Mouse (Mus musculus): ENCODE data around the gene Gm49416. TPM values are rescaled to one million over a fixed set of nuclear protein-coding genes. Genes with fewer than 3 reads are reported as not detected.
A peak's percentile ranks its signal among the peaks of the same experiment; 100 is the strongest.
"Not testable (repeated sequence)": the region's sequence is repeated elsewhere in the genome, so short reads cannot be mapped to it uniquely, and the experiment has no call there.

Gm49416 gene
- 1 to 10 TPM; 4.2 to 5.8 TPM for total RNA-seq (2021)

GRCm38 (mm10) chr19:8888511-8889385 is at the start of gene Gm49416, which contains the start of gene 1810009A15Rik:
Gm49416 (plus strand) TSS chr19:8888926.
1810009A15Rik (plus strand) TSS chr19:8888853.
- intact Hi-C loops (cut with DNase I): no loop called here
- peak; percentile 97 for DNase-seq

GRCm38 (mm10) chr19:8839103-8839907 is 49.4 kb upstream of the Gm49416 start, which contains the start of gene Gng3:
Gng3 (minus strand) TSS chr19:8839194.
- intact Hi-C loops (cut with DNase I): loop anchor here (10.0 kb wide), 1 partner anchor 105 kb away; the partner anchor contains the start of gene Mta2
- peak; percentile 87 for DNase-seq

DNA sequence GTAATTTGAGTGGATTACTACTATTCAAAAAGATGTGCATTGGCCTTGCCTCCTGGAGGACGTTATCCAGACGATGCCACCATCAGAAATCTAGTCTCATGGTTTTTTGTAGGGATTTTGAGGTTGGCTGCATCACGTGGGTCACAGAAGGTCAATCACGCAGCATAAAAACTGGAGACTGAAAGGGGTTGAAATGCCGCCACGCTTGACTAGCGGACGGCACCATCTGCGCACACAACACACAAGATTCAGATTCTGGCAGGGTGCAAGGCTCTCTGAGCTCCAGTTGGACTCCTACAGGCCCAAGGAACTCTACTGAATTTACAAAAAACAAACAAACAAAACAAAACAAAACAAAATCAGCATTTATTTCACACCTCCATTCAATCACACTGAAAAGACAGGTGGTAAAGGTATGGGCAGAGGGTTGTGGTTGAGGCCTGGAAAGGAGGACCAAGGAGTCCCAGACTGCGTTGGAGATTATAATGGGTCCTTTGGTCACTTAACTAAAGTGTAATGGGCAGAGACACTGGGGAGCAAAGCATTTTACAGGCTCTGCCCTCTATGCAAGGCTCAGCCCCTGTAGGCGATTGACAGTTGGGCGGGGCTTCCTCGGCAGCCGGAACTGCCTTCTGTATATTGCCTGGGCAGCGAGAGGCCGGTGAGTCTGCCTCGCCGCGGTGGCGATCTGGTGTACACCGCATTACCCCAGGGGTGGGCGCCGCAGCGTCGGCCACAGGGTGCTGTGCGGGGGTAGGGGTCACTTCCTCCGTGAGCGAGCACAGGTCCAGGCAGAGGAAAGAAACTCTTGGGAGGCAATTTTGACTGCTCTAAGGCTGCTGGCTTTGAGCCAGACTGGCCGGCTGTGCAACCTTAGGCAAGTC is 48.6 kb upstream of the Gm49416 start:
- intact Hi-C loops (cut with DNase I): loop anchor here (10.0 kb wide), 1 partner anchor 105 kb away; the partner anchor contains the start of gene Mta2
- peak; percentile 73 for DNase-seq

DNA sequence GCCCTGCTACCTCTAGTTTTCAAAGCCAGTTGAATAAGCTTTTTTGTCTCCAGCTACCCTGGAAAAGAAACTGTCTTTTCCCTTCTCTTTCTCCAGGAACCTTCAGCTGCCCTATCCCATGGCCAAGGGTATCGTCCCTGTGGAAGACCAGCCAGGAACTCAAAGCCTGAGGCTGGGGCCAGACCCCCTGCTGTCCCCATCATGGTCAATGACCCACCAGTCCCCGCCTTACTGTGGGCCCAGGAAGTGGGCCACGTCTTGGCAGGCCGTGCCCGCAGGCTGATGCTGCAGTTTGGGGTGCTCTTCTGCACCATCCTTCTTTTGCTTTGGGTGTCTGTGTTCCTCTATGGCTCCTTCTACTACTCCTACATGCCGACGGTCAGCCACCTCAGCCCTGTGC is 47.7 kb upstream of the Gm49416 start:
- intact Hi-C loops (cut with DNase I): no loop called here

DNA sequence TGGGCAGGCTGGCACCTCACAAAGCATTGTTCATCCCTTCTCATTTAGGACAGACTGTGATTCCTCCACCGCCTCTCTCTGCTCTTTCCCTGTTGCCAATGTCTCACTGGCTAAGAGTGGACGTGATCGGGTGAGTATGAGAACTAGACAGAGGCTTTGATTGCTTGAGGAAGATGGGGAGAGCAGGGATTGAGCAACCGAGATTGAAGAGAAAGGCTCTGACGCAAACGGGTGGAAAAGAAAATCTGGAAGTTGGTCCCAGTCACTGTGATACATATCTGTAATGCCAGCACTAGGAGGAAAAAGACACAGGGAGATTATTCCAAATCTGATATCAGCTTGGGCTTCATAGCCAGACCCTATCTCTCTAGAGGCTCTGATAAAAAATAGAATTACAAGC is 45.8 kb upstream of the Gm49416 start:
- no peak for DNase-seq
- intact Hi-C loops (cut with DNase I): no loop called here

More for the DNA sequence above, 47.7 kb upstream of the Gm49416 start:
- peak; percentile 25 for DNase-seq

GRCm38 (mm10) chr19:8844371-8845129 is 44.2 kb upstream of the Gm49416 start:
- intact Hi-C loops (cut with DNase I): no loop called here
- DNase-seq: peak; percentile 80

GRCm38 (mm10) chr19:8848356-8848755 is 40.4 kb upstream of the Gm49416 start:
- intact Hi-C loops (cut with DNase I): no loop called here
- DNase-seq: no peak

DNA sequence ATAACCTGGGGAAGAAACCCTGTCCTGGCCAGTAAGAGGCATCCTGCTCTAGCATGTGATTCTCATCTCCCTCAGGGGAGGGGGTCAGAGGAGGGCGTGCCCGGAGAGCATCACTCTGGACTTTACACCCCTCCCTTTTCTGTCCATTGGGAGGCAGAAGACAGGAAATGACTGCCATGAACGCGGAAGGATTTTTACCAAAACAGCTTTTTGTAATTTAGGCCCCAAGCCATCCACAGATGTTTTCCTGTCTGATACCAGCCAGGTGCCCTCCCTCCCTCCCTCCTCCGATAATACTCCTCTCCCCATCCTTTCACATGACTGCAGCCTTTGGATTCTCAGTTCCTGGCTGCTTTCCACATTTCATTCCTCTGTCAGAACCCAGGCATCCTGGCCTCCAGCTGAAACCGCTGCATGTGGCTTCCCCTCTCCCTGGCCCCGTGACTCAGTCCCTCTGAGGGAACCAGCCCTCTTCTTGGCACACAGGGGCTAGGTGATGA is 38.3 kb upstream of the Gm49416 start, which contains the start of gene Lrrn4cl:
TSS of gene Lrrn4cl (plus strand) at position 367 of the 500 bp plus-strand sequence.
- intact Hi-C loops (cut with DNase I): no loop called here
- DNase-seq: peak; percentile 30

GRCm38 (mm10) chr19:8851639-8852038 is 37.1 kb upstream of the Gm49416 start:
- DNase-seq: no peak
- intact Hi-C loops (cut with DNase I): no loop called here

GRCm38 (mm10) chr19:8852236-8852928 is 36.3 kb upstream of the Gm49416 start:
- DNase-seq: no peak
- intact Hi-C loops (cut with DNase I): no loop called here

DNA sequence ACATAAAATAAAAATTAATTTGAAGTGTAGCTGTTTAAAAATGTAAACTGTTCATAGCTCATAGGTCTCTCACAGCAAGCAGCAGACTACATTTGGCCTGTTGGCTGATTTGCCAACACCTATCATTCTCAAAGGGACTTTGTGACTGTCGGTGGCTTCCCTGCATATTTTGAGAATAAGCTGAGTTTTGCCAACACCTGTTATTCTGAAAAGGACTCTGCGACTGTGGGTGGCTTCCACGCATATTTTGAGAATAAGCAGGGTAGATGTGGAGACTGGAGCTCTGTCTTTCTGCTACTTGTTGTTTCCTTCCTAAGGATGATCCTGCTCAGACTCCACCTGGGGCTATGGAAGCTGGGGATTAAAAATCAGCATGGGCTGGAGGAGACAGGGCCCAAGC is 35.6 kb upstream of the Gm49416 start:
- intact Hi-C loops (cut with DNase I): no loop called here
- no peak for DNase-seq

GRCm38 (mm10) chr19:8857689-8858088 is 31.0 kb upstream of the Gm49416 start:
- peak; percentile 46 for DNase-seq
- intact Hi-C loops (cut with DNase I): loop anchor here (2.0 kb wide), 1 partner anchor 253 kb away; no protein-coding TSS in a partner anchor

DNA sequence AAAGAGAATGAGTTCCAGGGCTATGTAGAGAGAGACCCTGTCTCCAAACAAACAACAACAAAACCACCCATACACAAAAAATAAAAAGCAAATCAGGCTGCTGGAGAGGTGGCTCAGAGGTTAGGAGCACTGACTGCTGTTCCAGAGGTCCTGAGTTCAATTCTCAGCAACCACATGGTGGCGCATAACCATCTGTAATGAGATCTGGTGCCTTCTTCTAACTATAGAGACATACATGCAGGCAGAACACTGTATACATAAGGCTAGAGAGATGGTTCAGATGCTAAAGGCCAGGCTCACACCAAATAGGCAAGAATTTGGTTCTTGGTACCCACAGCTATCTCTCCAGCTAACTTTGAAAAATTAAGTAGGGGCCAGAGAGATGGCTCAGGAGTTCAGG is 29.7 kb upstream of the Gm49416 start:
- intact Hi-C loops (cut with DNase I): no loop called here
- DNase-seq: no peak

DNA sequence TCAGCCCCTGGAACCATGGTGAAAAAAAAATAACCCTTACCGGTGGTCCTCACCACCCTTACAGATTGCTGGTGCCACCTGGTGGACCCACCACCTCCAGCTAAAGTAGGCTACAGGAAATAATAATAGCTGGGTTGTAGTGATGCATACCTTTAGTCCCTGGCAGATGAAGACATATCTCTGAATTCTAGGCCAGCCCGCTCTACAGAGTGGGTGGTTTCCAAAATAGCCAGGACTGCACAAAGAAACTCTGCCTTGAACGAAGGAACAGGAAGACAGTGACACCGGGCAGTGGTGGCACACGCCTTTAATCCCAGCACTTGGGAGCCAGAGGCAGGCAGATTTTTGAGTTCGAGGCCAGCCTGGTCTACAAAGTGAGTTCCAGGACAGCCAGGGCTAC is 24.5 kb upstream of the Gm49416 start:
- intact Hi-C loops (cut with DNase I): no loop called here

GRCm38 (mm10) chr19:8870381-8870780 is 18.3 kb upstream of the Gm49416 start:
- intact Hi-C loops (cut with DNase I); DNase-seq: not testable (repeated sequence)

More for the DNA sequence above, 24.5 kb upstream of the Gm49416 start:
- DNase-seq: no peak

- intact Hi-C loops (cut with DNase I): no loop called here
- no peak for DNase-seq
These were observed 17.9 kb upstream of the Gm49416 start for GRCm38 (mm10) chr19:8870838-8871237.

DNA sequence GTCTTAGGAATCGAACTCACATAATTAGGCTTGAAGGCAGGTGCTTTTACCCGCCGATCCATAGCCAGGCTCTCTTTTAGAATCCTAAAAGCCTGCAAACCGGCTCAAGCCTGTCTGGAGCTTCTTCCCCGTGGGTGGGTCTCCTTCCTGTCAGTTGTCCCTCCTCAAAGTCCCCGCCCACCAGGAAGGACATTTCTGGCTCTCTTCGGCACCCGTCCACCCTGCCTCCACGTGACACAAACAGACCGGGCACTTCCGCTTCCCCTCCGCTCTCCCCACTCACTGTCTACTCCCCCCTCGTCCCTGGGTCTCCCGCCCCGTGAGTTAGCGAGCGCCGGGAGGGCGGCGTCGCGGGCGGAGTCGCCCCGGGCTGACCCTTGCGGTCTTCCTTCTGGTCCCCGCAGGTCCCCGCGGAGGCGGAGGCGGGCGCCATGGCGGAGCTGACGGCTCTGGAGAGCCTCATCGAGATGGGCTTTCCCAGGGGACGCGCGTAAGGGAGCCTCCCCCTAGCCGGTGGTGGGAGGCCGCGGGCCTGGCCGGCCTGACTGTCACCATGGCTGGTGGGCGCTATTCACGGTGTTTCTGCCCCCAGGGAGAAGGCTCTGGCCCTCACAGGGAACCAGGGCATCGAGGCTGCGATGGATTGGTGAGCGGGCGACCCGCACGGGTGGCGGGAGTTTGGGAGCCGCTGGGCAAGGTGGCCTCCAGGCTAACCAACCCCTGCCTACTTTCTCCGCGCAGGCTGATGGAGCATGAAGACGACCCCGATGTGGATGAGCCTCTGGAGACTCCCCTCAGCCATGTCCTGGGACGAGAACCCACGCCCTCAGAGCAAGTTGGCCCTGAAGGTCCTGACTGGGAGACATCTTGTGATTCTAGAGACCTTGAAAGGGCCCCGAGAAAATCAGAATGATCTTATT is 17.2 kb upstream of the Gm49416 start, which contains the start of gene Ubxn1:
TSS of gene Ubxn1 (plus strand) at position 230 of the 920 bp plus-strand sequence.
- intact Hi-C loops (cut with DNase I): no loop called here
- DNase-seq: peak; percentile 98

Measured in left cerebral cortex, postnatal 4 days (tissue).